Mouse (Mus musculus): ENCODE results near the gene Pou3f3.

Pou3f3 gene

DNA sequence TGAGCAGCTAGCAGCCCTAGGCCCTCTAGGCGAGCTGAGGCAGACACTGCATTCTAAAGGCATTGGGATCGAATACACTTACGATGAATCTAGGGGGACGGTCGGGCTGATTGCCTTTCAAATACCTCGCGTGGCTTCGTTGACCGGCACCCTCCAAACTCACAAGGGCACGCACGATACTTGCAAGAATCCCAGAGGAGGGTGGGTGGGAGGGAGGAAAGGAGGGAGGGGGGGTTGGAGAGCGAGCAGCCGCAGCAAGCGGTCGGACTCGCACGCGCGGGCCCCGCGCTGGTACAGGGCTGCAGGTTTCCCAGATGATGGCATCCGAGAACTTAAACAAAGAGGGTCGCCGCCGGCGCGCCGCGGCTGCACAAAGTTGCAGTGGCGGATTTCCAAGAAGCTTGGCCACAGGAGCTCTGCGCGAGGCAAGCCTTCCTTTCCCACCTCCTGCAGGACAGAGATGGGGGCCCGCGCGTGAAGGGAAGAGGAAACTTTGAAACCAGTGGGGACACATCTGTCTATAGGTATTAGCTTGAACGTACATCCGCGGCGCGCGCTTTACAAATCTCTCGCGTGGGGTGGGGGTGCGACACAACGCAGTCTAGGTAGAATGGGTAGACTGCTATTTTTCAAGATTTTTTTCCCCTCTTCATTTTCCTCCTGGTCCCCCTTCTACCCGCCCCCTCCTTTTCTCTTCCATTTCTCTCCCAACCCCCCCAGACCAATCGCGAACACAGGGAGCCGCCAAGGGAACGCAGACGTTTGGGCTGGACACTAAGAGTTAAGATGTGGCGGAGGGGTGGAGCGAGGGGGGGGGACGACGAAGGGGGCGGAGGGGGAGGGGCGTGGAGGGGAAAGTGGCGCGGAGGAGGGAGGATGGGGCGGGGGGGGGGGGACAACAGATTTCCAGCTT lies 647 bp upstream of the Pou3f3 start:
- DNase-seq = peak in 1 of 2 experiments; percentile 52

DNA sequence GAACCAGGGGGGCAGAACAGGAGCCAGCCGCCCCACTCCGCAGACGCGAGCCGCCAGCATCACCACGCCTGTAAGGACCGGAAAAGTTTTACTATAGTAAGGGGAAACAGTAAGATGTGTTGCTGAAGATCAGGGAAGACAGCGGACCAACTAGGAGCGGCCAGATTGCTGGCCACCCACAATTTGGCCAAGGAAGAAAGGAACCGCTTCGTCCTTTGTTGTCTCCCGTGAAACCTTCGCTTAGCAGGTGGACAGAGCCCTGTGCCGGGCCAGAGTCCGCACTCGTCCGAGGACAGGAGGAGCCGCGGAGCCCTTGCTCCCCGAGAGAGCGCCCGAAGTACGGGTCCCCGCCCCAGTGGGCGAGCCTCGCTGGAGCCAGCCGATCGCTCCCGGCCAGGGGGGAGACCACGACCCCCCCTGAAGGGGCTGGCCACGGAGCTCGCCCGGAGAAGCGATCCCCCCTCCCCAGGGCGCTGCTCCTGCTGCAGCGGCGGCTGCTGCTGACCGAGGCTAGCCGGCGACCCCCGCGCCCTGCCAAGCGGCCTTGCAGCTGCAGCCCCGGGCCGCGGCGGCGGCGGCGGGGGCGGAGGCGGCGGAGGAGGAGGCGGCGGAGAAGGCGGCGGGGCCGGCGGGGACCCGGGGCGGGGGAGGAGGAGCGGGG lies 933 bp downstream of the Pou3f3 start:
- DNase-seq = peak in 1 of 2 experiments; percentile 65

DNA sequence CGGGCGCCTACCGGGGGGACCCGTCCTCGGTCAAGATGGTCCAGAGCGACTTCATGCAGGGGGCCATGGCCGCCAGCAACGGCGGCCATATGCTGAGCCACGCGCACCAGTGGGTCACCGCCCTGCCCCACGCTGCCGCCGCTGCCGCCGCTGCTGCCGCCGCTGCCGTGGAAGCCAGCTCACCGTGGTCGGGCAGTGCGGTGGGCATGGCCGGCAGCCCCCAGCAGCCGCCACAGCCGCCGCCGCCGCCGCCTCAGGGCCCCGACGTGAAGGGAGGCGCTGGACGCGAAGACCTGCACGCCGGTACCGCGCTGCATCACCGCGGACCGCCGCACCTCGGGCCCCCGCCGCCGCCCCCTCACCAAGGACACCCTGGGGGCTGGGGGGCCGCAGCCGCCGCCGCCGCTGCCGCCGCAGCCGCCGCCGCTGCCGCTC lies 1.8 kb downstream of the Pou3f3 start:
- peak in 1 of 2 experiments; percentile 32 for DNase-seq

DNA sequence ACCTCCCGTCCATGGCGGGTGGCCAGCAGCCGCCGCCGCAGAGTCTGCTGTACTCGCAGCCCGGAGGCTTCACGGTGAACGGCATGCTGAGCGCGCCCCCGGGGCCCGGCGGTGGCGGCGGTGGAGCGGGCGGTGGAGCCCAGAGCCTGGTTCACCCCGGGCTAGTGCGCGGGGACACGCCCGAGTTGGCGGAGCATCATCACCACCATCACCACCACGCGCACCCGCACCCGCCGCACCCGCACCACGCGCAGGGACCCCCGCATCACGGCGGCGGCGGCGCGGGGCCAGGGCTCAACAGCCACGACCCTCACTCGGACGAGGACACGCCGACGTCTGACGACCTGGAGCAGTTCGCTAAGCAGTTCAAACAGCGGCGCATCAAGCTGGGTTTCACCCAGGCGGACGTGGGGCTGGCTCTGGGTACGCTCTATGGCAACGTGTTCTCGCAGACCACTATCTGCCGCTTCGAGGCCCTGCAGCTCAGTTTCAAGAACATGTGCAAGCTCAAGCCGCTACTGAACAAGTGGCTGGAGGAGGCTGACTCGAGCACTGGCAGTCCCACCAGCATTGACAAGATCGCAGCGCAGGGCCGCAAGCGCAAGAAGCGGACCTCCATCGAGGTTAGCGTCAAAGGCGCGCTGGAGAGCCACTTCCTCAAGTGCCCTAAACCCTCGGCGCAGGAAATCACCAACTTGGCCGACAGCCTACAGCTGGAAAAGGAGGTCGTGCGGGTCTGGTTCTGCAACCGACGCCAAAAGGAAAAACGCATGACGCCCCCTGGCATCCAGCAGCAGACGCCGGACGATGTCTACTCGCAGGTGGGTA lies 2.4 kb downstream of the Pou3f3 start:
- DNase-seq = peak in 1 of 2 experiments; percentile 59

DNA sequence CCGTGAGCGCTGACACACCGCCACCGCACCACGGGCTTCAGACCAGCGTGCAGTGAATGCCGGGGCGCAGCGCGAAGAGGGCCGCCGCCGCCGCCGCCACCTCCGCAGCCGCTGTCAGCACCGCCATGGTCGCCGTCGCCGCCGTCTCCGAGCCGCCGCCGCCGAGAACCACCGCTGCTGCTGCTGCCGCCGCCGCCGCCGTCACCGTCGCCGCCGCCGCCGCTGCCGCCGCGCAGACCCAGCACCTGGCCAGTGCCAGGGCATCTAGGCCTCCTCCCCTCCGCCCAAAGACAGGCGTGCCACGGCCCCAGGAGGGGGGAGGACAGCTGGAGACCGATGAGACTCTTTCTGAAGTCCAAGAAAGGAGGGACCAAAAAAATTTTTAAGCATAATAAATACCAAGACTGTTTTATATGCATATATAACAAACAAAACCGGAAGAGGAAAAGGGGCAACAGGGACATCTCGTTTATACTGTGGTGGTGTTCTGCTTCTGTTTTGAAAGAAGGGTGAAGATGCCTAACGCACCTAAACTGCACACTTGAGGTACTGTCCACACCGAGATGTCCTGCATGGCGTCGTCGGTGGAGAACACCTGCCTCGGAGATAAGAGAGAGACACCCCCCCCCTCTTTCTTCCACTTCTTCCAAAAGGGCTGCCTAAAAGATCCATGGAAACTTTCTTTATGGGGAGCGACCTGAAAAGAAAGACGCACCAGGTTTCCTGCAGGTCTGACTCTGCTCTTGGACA lies 3.2 kb downstream of the Pou3f3 start:
- no peak for DNase-seq

DNA sequence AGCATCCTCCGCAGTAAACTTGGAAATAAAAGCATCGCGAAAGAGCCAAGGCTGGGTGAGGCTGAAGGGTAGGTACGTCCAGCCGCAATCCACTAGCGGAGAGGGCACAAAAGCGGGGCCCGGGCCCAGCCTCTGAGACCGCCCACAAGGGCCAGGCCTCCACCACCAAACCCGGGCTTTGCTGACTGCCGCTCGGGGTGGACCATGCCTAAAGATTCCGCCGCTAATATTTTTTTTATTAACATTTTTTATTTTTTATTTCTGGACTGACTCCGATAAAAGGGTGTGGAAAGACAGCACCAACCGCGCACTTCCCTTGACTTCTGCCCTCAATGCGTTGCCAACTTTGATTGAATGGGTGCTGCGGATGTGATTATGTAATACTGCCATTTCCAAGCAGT lies 3.9 kb downstream of the Pou3f3 start:
- DNase-seq = peak in 1 of 2 experiments; percentile 53

DNA sequence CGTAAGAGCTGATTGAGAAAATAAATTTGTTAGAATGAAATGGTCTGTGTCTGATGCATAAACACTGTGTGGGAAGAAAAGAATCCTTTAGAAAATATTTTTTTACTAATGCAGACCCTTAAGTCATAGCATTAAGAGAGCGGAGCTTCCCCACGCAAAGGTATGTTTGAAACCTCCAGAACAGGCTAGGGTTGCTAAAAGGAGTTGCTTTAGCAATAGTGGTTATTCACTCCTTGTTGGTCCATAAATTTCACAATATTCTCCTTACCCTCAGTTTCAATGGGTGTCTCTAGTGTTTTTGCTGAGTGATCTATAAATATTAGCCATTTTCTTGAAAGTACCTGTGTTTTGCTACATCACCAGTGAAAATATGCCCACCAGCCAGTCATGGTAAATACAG lies 4.6 kb downstream of the Pou3f3 start:
- DNase-seq = no peak

DNA sequence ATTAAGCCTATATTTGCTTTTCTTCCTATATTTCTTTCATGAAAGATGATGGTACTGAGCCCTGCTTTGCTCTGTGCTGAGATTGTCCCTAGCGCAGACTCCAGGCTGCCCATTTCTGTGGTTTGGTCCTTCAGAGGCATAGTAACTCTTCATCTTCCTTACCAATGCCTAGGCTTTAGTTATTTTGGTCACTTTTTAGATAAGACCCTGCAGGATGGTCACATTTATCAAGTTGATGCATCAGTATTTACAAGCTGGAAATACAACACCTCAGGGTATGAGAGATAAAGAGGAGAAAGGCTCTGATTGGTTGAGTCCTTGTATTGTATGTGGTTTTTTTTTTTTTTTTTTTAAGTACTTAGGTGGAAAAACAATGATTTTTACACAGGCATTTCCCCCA lies 5.2 kb downstream of the Pou3f3 start:
- no peak for DNase-seq

DNA sequence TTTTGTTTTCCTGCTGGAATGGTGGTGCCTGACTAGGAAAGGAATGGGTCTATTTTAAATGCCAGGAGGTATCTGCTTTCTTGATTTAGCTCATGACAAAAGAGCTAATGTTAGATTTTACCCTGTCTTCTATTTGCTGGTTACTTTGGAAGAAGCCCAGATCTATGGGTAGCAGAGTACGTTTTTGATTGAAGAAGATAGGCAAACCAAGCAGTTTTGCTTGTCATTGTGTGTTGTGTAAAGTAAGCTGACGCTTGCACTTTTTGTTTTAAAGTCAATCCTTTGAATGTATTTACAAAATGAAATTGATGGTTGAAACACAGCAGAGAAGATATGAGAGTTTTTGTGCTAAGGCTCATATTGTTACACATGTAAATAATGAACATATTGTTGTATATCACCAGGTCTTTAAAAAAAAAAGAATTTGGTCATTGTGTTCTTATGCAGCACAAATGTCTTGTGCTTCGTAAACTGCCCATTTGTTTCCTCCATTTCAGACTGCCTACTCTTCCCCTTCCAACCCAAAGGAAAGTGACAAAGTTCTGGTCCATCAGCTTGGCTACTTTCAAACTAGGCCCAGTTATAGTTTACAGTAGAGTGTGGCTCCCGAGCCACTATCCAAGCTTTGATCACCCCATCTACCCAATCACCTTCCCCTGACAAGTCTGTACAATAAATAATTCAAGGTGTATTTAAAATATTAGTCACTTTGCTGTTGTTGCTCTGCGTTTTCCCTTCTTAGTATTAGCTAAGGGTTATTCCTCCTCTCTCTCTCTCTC lies 6.5 kb downstream of the Pou3f3 start:
- no peak for DNase-seq

DNA sequence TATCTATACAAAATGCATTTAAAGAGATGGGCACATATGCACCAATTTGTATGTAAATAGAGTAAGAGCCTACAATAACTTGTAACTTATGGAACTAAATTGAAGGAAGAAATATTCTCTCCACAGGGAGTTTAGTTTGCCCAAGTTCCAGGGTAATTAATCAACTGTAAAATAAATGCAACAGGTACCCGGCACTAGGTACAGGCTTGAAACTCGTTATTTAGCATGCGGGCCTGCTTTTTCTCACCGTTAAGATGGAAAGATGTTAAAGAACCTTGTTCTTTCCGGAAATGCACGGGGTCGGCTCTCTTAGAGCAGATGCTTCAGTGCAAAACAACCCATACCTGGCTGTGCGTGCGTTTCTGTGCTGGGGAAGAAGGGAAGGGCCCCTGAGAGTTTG lies 7.4 kb downstream of the Pou3f3 start:
- no peak for DNase-seq

DNA sequence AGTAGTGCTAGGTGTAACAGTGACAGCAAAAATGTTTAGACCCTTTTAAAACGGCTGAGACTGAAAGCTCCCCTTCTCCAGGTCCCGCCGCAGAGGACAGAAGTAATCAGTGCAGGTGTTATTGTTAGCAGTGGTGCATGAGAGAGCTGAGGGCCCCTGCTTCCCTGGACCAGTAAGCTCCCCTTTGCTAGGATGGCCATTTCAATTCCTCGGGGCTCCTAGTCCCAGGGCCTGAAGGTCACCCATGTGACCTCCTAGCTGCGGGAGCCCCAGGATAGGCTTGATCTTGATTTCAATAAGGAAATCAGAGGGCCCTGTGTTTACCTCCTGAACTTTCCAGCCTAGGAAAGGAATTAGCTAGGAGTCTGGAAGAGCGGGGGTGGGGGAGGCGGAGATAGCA lies 7.9 kb downstream of the Pou3f3 start:
- DNase-seq = peak in 1 of 2 experiments; percentile 37

DNA sequence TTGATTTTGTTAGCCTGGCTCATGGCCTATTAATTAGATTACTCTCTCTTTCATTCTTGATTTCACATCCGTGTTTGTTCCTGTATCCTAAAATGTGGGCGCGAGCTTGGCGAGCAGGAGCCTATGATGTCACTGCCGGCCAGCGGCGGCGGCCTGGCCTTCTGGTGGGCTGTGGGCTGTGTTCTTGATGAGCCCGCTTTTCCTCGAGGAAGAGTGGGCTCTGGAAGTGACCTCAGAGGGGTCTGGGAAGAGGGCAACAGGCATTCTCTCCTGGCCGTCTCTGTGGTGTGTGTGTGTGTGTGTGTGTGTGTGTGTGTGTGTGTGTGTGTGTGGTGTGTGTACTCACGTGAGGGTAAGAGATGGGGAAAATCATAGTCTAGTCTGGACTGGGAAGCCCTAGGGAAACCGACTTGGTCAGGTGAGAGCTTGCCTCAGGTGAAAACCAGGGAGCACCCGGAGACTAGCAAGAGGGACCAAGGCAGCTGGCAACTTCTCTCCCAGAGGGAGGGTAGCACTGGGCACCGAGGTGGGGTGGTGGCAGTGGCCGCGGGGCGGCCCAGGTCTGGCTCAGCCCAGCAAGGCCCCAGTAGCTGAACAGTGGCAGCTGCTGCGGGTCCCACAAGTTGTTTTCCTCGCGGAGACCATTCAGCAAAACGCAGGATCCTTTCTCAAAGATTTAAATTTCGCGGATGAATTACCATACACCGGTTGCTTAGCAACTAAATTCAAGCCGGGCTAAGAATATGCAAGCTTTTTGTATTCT lies 8.5 kb downstream of the Pou3f3 start:
- peak in 1 of 2 experiments; percentile 48 for DNase-seq

DNA sequence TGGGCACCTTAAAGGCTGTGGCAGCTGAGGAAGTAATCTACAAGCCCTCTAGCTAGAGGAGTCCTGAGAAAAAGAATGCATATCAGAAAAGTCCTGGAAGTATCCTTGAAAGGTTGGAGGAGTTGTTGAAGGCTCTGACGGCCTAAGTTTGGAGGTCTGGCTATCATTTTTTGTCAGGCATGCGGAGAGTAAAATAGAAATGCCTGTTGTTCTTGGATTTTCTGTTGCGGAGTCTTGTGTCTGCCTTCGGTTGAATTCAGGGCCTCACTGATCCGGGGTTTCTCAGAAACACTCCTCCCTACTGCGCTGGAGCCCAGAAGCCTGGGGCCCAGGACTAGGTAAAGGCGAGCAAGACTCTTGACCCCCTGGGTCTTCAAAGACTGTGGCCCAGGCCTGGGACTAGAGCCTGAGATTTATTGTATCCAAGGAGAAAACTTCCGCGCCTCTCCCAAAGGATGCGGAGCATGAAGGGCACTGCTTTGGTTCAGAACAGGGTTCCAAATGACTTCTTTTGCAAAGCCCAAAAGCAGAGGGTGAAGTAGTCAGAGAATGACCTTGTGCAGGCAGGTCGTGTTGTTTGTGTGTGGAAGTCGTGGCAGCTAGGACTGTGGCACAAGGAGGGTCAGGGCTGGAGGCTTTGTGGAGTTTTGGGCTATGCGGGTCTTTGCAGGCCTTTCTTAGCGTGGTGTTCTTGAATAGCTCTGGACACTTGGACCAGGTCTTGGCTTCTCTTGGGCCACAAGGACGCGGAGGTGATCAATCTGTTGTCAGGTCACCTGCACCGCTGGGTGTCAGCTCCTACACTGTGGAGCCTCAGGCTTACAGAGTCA lies 9.6 kb downstream of the Pou3f3 start:
- DNase-seq = peak in 1 of 2 experiments; percentile 48

DNA sequence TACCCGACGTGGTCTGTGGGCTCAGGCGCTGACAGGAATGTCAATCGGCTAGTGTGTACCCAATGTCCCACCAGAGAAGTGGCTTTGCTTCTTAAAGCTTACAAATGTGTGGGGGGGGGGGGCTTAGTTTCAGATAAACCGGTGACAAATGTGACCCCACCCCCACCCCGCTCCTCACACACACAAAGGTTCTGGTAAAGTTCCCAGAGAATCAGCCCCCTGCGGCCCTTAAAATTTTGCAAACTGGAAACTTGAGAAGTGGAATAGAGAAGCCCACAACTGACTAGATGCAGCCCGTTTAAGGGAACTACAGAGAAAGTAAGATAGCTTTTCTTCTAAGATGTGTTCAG lies 10.2 kb downstream of the Pou3f3 start:
- DNase-seq = no peak

DNA sequence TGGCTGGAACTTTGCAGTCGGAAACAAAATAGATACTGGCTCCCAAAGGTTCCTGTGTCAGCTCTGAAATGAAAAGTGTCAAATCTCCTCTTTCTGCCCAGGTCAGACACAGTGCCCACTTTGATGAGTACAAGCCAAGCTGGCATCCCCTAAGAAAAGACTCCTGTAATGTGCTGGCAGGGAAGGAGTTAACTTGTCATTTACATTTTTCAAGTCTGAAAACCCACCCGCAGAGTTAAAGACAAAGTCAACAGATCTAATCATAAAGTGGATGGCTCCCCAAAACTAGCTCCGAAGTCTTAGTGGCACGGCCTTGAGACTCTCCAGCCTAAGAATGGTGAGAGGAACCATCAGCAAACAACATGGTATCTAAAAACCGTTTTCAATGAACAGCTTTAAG lies 11.6 kb downstream of the Pou3f3 start:
- no peak for DNase-seq

DNA sequence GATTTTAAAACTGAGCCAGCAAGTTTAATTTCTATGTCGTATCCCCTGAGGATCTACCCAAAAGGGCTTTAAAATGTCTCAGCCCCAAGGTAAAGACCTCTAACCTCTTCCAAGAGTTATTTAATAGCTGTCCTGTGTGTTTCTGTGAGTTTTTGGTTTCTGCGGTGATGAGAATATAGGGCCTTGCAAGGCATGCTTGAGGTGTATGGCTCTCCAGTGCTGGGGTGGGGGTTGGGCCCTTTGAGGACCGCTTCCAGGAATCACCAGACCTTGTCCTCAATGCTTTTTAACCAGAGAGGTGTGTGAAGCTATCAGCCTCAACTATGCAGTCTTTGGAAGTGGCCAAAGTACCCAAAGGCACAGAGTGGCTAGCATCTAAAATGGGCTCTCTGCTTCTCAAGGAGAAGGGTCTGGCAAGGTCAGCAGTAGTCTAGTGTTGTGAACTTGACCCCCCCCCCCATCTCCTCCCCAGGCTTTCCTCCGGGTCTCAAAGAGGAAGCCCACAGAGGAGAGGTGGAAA lies 12.1 kb downstream of the Pou3f3 start:
- peak in 1 of 2 experiments; percentile 44 for DNase-seq

DNA sequence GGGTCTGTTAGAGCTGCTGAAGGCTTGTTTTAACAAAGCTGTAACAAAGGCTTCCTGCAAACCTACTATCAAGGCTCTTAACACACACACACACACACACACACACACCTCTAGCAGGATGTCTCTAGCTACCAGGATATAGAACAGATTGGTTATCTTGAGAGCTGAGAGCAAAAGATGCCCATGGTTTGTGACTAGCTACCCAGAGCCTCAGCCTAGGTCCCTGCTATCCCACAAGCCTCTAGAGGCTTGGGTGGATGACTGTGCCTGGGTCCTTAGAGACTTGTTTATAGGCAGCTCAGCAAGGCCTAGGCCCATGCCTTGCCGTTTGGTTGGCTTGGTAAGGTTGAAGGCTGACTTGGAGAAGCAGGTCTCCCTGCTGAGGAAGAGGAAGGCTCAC lies 13.5 kb downstream of the Pou3f3 start:
- DNase-seq = no peak

DNA sequence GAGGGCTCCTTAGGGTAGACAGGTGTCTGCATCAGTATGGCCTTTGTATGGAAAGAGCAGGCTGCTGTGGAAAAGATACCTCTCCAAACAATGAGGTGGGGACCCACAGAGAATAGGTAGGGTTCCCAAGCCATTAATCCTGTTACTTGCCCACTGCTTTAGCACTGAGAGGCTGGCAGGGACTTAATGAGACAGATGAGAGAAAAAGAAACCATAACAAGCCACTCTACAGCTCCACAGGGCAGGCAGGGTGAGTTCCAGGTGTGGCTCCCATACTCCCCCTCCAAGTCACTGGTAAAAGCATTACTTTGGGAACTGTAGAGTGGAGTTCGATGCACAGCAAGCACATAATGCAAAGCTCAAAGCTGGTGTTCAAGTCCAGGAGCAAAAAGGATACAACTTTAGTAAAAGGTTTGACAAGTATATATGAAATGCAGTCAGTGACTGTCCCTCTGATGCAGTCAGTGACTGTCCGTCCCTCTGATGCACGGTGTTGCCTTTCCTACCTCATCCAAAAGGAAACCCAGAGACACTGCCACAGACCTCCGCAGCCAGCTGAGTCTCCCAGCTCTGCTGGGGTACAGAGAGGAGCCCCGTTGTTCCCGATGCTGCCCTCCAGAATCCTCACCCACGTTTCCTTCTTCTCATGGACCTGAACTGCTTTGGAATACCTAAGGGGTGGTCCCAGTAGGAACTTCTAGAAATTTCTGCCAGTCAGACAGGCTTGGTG lies 14.0 kb downstream of the Pou3f3 start:
- no peak for DNase-seq

DNA sequence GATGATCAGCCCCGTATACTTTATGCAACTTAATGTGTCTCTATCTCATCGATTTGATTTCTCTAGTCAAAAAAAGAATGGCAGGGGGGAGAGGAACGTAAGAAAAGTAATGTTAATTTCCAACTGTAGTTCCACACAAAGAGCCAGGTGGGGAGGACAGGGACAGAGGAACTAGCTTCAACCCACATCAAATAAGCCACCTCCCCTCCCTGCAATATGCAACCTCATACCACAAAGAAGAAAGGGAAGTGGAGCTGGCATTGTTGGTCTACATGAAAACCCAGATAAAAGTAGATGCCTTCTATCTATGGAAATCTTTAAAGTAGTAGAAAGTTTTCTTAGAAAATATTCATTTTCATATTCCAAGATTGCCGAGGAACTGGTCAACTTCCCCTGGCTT lies 14.7 kb downstream of the Pou3f3 start:
- DNase-seq = no peak

Measured in kidney, postnatal 36 days (tissue).